Mouse (Mus musculus): ENCODE results near the gene Meiob.

Gene Meiob

DNA sequence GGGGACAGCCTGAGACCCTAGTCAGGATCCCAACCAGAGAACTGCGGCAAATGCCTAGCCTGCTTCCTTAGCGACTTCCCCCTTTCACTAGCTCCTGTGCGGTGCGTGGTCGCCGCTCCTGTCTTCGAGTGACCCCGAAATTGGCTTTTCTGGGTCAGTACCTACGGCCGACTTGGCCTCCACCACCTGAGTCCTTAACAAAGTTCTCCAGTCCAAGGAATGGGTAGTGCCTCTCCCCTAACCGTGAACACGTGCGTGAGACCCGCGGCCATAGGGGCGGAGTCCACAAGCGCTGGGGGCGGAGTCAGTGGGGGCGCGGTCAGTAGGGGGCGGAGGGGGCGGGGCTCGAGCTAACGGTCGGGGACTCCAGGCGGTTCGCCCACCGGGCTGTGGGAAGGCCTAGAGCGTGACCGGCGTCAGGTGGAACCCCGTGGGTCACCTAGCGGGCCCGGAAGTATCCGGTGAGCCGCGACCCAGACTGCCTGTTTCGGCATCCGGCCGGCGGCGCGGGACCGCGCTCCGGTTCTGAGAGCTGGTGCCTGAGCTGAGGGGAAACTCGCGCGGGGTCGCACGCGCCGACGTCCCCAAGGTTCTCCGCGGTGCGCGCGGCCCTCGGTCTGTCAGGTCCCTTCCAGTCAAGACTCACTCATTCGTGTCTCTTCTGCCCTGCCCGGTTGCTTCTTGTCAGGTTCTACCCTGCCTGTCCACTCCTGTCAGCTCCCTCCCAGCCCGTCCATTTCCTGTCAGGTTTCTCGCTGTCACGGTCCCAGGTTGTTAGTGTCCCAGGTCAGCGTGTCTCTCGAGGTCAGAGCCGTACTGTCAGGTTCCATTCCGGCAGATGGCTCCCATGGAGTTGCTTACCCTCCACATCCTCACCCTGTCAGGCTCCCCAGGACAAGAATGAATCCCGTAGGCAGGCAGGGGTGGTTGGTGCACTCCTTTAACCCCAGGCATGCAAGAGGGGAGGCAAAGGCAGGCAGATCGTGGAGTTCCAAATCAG, at the start of gene Meiob:
Gene Meiob (plus strand): TSS at position 338 of the 1,000 bp plus-strand sequence.
- DNase-seq (ENCODE audit: extremely low spot score, low read depth, low spot score), result no peak

DNA sequence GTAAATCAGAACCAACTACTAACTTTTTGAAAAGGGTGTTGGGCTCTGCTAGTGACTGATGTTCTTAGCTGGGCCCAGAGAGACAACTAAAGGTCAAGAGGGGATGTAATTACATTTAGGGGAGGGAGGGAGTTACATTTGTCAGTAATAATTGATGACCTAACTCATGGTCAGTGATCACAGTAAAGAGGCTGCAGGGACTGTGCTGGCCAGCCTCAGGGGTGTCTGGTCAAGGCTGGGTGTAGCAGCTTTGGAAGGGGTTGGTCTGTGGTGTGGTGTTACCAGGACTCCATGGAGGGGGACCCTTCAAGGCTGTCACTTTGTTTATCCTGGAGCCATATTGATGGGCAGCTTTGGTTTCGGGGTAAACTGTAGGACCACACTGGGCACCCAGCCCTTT, 46.7 kb upstream of the Meiob start:
- no peak for DNase-seq (ENCODE audit: extremely low spot score, low read depth, low spot score)

DNA sequence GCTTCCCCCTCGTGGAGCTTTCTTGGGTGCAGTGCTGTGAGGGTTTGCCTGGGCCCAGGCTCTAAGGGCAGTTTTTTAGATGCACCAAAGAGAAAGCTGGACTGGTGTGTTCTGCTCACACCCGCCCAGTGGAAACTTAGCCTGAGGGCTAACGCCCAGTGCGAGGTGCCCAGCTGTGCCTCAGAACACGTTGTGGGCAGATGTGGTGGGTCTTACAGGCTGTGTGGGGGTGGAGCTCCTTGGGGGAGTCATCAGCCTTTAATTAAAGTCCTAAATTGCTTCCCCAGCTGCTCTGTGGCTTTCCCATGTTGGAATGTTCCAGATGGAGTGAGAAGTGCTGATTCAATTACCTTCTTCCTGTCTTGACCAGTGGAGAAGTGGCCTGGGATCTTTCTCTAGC, 43.0 kb upstream of the Meiob start:
- no peak for DNase-seq (ENCODE audit: extremely low spot score, low read depth, low spot score)

DNA sequence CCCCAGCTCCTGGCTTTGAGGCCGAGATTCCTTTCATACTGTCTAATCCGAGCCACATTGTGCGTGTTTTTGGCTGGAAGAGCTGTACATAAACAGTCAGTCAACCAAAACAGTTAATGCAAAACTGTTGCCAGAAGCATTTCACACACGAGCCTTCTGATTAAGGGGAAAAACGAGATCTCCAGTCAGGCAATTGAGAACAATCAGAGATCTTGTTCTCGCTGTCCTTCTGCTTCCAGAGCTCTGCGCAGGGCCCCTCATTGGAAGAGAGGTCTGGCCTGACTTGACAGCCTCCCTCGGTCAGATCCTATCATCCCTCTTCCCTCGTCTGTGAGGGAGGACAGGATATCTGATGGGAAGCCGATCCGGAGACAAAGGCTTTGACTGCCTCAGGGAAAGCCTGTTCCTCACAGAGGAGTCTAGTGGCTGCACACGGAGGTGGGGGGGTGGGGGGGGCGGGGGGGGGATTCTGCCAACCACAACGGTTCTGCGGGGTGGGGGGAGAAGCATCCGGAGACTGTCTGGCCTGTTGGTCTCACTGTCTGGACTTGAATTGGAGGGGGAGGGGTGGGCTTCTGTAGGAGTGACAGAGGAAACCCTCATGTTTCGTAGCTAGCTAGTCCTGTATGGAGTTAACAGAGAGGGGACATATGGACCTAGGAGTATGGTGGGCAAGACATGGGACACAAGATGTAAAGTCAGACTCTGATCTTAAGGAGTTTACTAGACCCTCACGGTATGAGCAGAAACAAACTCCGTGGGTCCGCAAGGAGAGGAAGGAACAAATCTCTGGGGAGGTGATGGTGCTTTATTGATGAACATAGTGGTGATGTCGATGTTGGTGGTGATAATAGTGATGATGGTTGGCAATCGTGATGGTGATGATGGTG, 38.8 kb upstream of the Meiob start:
- DNase-seq (ENCODE audit: extremely low spot score, low read depth, low spot score), result no peak

DNA sequence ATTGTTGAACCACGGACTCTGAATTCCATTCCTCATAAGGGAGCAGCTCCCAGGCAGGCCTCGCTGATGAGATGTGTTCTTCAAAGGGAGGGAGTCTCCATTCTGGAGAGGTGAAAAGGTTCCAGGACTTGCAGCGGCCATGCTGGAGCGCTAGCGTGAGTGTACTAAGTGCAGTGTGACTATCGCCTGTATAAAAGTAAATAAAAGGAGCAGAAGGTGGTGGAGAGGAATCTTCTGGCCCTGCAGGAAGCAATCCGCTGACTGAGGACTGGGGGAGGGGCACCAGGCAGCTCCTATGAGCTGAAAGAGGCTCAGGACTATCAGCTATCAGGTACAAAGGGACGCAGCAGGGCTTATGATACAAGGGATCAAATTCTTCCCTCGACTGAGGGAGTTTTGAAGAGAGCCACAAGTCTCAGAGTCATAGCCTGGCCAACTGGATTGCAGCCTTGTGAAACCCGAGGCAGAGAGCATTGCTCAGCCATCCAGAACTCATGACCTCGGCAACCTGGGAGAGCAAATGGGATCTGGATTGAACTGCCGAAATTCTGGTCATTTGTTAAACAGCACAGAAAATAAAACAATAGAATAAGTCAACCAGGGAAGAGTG, 37.7 kb upstream of the Meiob start:
- DNase-seq (ENCODE audit: extremely low spot score, low read depth, low spot score), result no peak

DNA sequence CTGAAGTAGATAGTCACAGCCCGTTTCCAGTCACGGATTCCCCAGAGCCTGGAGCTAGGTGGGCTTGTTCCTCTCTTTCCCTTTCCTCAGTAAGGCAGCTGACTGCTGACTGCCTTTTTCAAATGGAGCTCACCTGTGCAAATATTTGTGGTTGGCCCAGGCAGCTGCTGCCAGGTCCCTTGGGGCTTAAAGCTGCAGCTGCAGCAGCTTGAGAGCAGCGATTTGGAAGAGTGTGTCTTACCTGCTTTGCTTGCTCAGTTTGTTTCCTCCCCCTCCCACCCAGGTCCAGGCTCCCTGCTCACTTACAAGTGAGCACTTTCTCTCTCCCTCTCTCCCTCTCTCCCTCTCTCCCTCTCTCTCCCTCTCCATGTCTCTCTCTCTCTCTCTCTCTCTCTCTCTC, 34.9 kb upstream of the Meiob start:
- DNase-seq (ENCODE audit: extremely low spot score, low read depth, low spot score), result no peak

DNA sequence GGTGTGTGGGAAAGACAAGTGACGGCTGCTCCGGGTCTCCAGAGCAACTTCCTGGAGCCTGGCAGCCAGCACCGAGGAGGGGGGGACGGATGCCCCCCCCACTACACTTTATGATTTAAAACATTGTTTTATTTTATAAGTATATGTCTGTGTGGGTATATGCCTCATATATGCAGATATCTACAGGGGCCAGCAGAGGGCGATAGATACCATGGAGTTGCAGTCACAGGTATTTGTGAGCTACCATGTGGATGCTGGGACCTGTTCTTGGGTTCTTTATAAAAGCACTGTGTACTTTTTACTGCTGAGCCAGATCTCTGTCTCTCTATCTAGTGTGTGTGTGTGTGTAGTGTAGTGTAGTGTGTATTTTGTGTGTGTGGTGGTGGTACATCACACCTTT, 30.8 kb upstream of the Meiob start:
- DNase-seq (ENCODE audit: extremely low spot score, low read depth, low spot score), result no peak

DNA sequence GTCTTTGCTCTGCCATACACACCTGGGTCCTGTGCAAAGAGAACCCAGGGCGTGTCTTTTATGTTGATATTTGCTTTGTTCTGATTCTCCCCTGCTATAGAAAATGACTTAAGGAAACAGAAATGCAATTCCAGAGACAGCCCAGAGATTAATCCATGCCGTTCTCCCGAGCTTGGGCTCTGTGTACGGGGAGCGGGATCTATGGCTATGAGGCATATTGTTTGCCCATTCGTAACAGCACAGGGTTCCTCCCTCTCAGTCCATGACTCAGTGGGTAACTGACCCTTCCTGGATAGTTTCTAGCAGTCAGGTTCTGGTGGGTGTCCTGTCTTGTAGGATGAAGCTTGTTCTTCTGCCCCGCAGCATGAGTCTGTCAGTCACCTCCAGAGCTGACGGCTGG, 28.9 kb upstream of the Meiob start:
- no peak for DNase-seq (ENCODE audit: extremely low spot score, low read depth, low spot score)

DNA sequence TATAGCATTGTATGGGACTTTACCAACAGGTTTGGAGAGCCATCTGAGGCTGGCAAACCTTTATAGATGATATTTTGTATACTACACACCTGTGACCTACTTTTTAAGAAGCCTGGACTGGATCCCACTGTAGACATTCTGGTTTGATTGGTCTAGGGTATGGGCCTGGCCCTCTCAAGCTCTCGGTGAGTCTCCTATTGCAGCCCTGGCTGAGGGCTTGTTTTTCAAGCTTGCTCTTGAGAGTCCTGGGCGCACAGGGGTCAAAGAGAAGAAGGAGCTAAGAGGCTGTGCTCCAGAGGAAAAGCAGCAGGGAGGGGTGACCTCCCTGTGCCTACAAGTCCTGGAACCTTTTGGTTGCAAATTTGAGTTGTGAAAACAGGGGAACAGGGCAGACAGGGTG, 27.0 kb upstream of the Meiob start:
- DNase-seq (ENCODE audit: extremely low spot score, low read depth, low spot score), result no peak

DNA sequence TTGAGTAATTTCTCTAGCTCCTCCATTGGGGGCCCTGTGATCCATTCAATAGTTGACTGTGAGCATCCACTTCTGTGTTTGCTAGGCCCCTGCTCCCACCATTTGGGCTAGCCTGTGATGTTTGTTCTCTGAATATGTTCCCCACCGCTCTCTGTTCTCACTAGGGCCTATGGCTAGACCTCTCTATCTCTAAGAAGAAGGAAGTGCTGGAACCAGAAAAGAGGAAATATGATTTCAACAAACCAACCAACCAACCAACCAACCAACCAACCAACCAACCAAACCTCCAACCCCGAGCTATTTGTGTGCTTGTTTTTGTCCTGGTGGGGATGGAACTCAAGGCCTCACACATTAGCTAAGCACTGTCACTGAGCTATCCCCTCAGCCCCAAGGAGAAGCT, 23.3 kb upstream of the Meiob start:
- no peak for DNase-seq (ENCODE audit: extremely low spot score, low read depth, low spot score)

DNA sequence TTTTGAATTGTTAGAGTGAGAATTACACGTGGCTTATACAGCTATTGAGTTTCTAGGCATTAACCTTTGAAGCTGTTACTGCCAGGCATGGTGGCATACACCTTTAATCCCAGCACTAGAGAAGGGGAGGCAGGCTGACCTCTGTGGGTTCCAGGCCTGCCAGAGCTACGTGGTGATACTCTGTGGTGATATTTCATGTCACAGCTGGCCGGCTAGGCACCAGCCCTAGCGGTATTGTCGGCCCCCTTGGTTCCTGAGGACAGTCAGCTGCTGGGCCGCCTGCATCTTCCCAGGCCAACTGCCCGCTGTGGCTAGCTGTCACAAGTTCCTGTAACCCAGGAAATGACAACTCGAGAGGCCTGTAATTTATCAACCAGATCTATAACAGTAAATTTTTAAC, 11.9 kb upstream of the Meiob start:
- no peak for DNase-seq (ENCODE audit: extremely low spot score, low read depth, low spot score)

DNA sequence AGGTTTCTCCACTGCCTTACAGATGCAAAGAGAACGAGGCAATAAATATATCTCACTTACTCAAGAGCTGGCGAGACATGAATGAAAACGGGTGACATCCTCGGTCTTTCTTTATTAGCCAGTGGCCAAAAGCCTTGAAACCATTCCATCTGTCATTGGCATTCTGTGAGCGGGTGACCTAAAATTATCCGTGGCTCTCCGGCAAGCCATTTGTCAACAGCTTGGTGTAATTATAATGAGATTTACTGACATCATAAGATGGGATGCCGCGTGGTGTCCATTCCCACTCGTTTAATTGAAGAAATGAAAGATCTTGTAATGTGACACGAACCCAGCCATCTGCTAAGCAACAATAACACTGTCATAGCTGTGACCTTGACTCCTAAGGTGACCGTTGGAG, 9.3 kb upstream of the Meiob start:
- DNase-seq (ENCODE audit: extremely low spot score, low read depth, low spot score), result no peak

DNA sequence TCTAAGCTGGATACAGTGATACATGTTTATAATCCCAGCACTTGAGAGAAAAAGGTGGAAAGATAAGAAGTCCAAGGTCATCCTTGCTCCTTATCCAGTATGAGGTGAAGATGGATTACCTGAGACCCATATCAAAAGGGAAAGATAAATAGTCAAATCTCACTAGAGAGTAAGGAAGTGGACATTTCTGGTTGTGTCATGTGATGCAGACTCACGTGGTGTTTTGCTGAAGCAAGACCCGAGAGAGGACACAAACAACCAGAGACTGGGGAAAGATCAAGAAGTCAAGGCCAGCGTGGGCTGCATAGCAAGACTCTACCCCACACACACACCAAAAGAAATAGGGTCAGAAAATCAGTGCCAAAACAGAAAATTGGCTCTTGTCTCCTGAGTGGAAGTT, 7.1 kb upstream of the Meiob start:
- no peak for DNase-seq (ENCODE audit: extremely low spot score, low read depth, low spot score)

DNA sequence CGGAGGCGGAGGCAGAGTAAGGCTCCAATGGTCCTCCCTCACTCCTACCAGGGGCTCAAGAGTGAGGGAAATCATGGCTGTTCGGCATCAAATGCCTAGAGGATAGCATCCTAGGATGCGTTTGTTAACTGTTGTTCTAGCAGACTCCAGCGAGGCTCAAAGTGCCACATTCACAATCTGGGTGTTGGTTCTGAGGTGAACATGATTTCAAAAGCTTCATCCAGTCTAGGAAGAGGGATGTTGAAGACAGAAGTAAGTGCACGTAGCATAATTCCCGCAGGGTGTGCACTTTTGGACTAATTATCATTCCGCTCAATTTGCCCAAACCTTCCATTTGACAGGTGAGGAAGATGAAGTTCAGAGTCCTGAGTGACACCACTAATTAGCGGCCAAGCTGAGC, 5.9 kb upstream of the Meiob start:
- no peak for DNase-seq (ENCODE audit: extremely low spot score, low read depth, low spot score)

DNA sequence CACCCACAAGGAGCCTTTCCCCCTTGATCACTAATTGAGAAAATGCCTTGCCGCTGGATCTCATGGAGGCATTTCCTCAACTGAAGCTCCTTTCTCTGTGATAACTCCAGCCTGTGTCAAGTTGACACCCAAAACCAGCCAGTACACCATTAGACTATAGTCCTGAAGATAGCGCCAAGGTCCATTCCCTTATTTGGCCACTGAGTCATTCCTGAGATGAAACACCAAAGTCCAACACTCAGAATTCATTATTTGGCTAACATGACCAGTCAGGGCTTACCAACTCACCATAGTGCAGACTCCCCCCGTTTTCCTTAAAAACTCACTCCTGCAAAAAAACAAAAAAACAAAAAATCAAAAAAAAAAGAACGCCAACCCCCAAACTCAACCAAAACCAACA, 4.6 kb upstream of the Meiob start:
- DNase-seq (ENCODE audit: extremely low spot score, low read depth, low spot score), result no peak

DNA sequence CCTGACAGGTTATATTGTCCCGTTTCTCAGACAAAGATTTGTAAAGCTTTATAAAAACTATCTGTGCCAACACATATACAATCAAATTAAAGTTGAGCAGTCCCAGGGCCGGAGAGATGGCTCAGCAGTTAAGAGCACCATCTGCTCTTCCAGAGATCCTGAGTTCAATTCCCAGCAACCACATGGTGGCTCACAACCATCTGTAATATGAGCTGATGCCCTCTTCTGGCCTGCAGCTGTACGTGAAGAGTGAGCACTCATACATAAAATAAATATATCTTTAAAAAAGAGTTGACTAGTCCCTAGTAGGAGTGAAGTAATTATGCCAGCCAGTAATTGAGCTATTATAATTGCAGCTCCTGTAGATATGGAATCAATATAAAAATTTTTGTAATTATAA, 3.6 kb upstream of the Meiob start:
- DNase-seq (ENCODE audit: extremely low spot score, low read depth, low spot score), result no peak

DNA sequence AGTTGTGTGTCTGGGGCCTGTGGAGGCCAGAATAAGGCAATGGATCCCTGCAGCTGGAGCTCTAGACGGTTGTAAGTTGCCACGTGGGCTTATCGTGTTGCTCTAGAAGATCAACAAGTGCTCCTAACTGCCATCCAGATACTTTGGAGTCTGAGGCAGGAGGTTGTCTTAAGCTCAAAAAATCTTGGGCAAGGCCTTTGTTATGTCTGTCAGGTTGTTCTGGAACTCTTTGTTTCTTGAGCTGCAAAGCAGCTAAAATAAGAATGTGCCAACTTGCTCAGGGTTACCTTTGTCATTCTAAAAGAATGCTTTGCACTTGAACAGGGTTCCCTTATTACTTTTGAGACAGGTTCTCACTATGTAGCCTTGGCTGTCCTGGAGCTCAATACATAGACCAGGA, 7.1 kb downstream of the Meiob start:
- DNase-seq (ENCODE audit: extremely low spot score, low read depth, low spot score), result no peak

DNA sequence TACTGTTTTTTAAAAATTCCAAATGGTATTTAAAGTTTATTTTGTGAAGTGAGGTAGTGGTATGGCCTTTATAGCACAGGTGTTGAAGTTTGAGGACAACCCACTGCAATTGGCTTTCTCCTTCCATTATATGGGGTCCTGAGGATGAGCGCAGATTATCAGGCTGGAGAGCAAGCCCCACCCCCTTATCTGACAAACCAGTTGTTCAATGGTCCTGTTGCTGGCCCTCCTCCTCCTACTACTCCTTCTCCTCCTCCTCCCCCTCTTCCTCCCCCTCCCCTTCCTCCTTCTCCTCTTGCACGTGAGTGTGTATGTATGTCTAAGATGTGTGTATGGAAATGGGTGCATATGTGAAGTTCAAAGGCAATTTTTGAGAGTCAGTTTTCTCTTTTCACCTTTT, 8.1 kb downstream of the Meiob start:
- DNase-seq (ENCODE audit: extremely low spot score, low read depth, low spot score), result no peak

DNA sequence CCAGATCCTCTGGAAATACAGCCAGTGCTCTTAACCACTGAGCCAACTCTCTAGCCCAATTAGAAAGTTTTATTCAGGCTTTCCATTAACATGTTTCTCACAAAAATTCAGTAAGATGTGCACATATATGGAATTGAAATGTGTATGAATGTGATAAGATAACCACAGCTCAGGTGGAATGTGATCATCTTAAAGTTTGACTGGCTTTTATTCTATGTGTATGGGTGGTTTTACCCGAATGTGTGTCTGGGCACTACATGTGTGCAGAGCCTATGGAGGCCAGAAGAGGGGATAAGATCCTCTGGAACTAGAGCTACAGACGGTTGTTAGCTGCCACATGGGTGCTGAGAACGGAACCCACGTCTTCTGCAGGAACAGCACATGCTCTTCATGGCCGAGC, 11.2 kb downstream of the Meiob start:
- no peak for DNase-seq (ENCODE audit: extremely low spot score, low read depth, low spot score)

DNA sequence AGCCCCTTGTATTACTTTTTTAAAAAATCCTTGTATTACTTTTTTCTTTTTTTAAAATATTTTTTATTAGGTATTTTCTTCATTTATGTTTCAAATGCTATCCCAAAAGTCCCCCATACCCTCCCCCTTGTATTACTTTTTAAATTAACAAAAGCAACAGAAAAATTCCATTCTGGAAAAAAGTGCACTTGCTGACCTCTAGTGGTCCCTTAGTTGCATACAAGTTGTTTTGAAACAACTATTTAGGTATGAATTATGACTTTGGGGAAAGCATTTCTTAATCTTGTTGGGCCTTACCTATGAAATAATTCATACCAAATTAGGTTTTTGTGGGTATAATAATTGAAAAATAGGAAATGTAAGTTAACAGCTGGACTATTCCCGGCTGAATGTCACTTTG, 13.4 kb downstream of the Meiob start:
- no peak for DNase-seq (ENCODE audit: extremely low spot score, low read depth, low spot score)

DNA sequence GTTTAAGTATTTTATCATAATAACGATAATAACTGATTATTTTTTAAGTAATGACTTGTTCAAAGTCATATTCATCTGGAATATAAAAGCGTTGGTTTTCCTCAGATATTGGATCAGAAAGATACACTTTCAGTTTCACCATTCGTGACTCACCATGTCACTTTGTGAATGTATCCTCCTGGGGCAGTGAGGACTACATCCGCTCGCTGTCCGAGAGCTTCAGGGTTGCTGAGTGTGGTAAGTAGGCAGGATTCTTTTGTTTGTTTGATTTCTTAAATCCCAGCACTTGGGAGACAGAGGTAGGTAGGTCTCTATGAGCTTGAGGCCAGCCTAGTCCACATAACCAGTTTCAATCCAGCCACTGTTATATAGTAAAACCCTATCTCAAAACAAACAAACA, 14.1 kb downstream of the Meiob start:
- no peak for DNase-seq (ENCODE audit: extremely low spot score, low read depth, low spot score)

DNA sequence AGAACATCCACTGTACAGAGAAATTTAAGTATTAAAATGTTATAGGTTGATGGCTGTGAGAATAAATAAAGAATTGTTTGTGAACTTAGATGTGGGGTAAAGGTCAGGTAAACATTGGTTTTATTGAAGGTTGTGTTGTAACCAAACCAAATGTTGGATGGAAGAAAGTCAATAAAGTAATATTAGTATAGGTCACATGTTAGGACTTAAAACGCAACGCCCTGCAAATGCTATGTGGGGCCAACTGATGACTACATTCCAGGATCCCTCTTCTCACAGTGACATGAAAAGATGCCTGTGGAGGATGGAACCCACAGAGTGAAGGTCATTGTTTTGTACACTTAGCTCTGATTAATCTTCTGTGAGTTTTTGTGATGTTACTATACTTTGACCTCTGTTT, 15.4 kb downstream of the Meiob start:
- no peak for DNase-seq (ENCODE audit: extremely low spot score, low read depth, low spot score)
